Mouse (Mus musculus) myocyte (in vitro differentiated cells): ENCODE results near the gene Ciao2b. TPM values are rescaled to one million over a fixed set of nuclear protein-coding genes. Genes with fewer than 3 reads are reported as not detected.
"Not testable (repeated sequence)": the region's sequence is repeated elsewhere in the genome, so short reads cannot be mapped to it uniquely, and the experiment has no call there.

ENCODE experiments used
- H3K27me3 ChIP-seq: one replicate; pipeline ENCODE4 v1.6.1; 2011; ENCODE audit not compliant: control insufficient read depth, insufficient read depth, insufficient read length
- H3K36me3 ChIP-seq: one replicate; pipeline ENCODE4 v1.6.1; 2011; ENCODE audit not compliant: control insufficient read depth, insufficient read depth
- H3K4me2 ChIP-seq: one replicate; pipeline ENCODE4 v1.6.1; 2011; ENCODE audit warnings: low read depth, control low read depth
- H3K4me3 ChIP-seq: one replicate; pipeline ENCODE4 v1.5.1; 2011; ENCODE audit warnings: mild to moderate bottlenecking, control low read depth, moderate library complexity
- H3K79me2 ChIP-seq: one replicate; pipeline ENCODE4 v1.6.1; 2011; ENCODE audit not compliant: control insufficient read depth, insufficient read depth
- H3ac ChIP-seq: one replicate; pipeline ENCODE4 v1.6.1; 2011; ENCODE audit not compliant: control insufficient read depth, insufficient read length
- CEBPB ChIP-seq: IDR thresholded peaks from 2 replicates; pipeline ENCODE4 v1.6.1; 2011; ENCODE audit warnings: mild to moderate bottlenecking, moderate library complexity; ENCODE audit not compliant: poor library complexity, insufficient read depth, severe bottlenecking
- E2F4 ChIP-seq: IDR thresholded peaks from one replicate; pipeline ENCODE4 v1.6.1; 2011; ENCODE audit warnings: mild to moderate bottlenecking, control low read depth, moderate library complexity; ENCODE audit not compliant: insufficient read depth
- MAX ChIP-seq: IDR thresholded peaks from one replicate; pipeline ENCODE4 v1.6.1; 2011; ENCODE audit warnings: low read depth, mild to moderate bottlenecking, control low read depth
- MYOD1 ChIP-seq, 3 experiments: IDR thresholded peaks; one replicate each; pipeline ENCODE4 v1.6.1; 2011; ENCODE audit warnings: control low read depth in 2 of 3, low read depth in 2 of 3, mild to moderate bottlenecking in 2 of 3, moderate library complexity in 1 of 3; ENCODE audit not compliant: insufficient read length in 2 of 3, control insufficient read depth in 1 of 3
- MYOG ChIP-seq, 3 experiments: IDR thresholded peaks; one replicate each; pipeline ENCODE4 v1.6.1; 2011; ENCODE audit warnings: control low read depth in 2 of 3, low read depth in 2 of 3, mild to moderate bottlenecking in 2 of 3; ENCODE audit not compliant: insufficient read length in 2 of 3, control insufficient read depth in 1 of 3, insufficient read depth in 1 of 3
- POLR2A ChIP-seq: IDR thresholded peaks from one replicate; pipeline ENCODE4 v1.6.1; 2011; ENCODE audit warnings: low read depth, mild to moderate bottlenecking, control low read depth, moderate library complexity; ENCODE audit not compliant: insufficient read length
- POLR2AphosphoS2 ChIP-seq: IDR thresholded peaks from one replicate; pipeline ENCODE4 v1.6.1; 2011; ENCODE audit warnings: low read depth, control low read depth; ENCODE audit not compliant: insufficient read length
- REST ChIP-seq: IDR thresholded peaks from one replicate; pipeline ENCODE4 v1.6.1; 2011; ENCODE audit warnings: mild to moderate bottlenecking, control low read depth, moderate library complexity; ENCODE audit not compliant: insufficient read depth, insufficient read length
- SRF ChIP-seq: IDR thresholded peaks from one replicate; pipeline ENCODE4 v1.6.1; 2011; ENCODE audit warnings: low read depth; ENCODE audit not compliant: control insufficient read depth, insufficient read length
- TCF12 ChIP-seq: IDR thresholded peaks from one replicate; pipeline ENCODE4 v1.6.1; 2011; ENCODE audit warnings: mild to moderate bottlenecking, control low read depth; ENCODE audit not compliant: poor library complexity, insufficient read depth, severe bottlenecking
- TCF3 ChIP-seq: IDR thresholded peaks from one replicate; pipeline ENCODE4 v1.6.1; 2011; ENCODE audit warnings: low read depth, control low read depth; ENCODE audit not compliant: insufficient read length
- USF1 ChIP-seq: IDR thresholded peaks from one replicate; pipeline ENCODE4 v1.6.1; 2011; ENCODE audit warnings: low read depth, mild to moderate bottlenecking, control low read depth, moderate library complexity
- polyA plus RNA-seq: library from polyadenylated mRNA; unstranded; fragments of >200 nt; fragmentation: generic; extraction: Trizol; gene quantifications from one replicate; pipeline ENCODE4 v1.2.1, GENCODE M21; 2012; ENCODE audit warnings: missing spikeins

The Ciao2b gene
- polyA plus RNA-seq: 217 TPM

GRCm38 (mm10) chr8:104641426-104642323, at the start of gene Ciao2b:
Gene Ciao2b, minus strand, starts transcription at chr8:104641965.
- Histone ChIP-seq H3K79me2 (peaks cover 13% of the 10 kb centered on the region), H3ac (peak within 1 kb of the TSS; percentile 51), H3K4me3 (peak within 1 kb of the TSS; percentile 98), H3K36me3 (peaks cover 4% of the 10 kb centered on the region), H3K27me3 (no peaks in the 10 kb centered on the region), H3K4me2 (peak within 1 kb of the TSS; percentile 98)
- peak; percentile 80 for TF ChIP-seq POLR2A
- peak in 1 of 3 experiments; percentile 42 for TF ChIP-seq MYOG (IDR thresholded peaks at IDR 0.05; ENCODE audit: control insufficient read depth in 1 of 3, insufficient read depth in 1 of 3, insufficient read length in 2 of 3, low read depth in 2 of 3)
- peak; percentile 77 for TF ChIP-seq POLR2AphosphoS2
- TF ChIP-seq MYOD1 (IDR thresholded peaks at IDR 0.05; ENCODE audit: control insufficient read depth in 1 of 3, insufficient read length in 2 of 3, low read depth in 2 of 3): peak in 1 of 3 experiments; percentile 21
- TF ChIP-seq TCF3: no peak

- TF ChIP-seq E2F4 (no peak), CEBPB (no peak), MAX (no peak), USF1 (no peak), POLR2AphosphoS2 (no peak), TCF12 (no peak), TCF3 (no peak), REST (no peak), MYOG (IDR thresholded peaks at IDR 0.05; ENCODE audit: control insufficient read depth in 1 of 3, insufficient read depth in 1 of 3, insufficient read length in 2 of 3, low read depth in 2 of 3) (no peak), SRF (no peak), POLR2A (no peak), MYOD1 (IDR thresholded peaks at IDR 0.05; ENCODE audit: control insufficient read depth in 1 of 3, insufficient read length in 2 of 3, low read depth in 2 of 3) (no peak)
- H3ac ChIP-seq: no peak overlapping the region
- no peaks in the 10 kb centered on the region for H3K36me3 ChIP-seq
- no peak overlapping the region for H3K4me3 ChIP-seq
- no peak overlapping the region for H3K4me2 ChIP-seq
- H3K27me3 ChIP-seq: no peaks in the 10 kb centered on the region
- H3K79me2 ChIP-seq: no peaks in the 10 kb centered on the region
Observed at GRCm38 (mm10) chr8:104688433-104688832, 46.7 kb upstream of the Ciao2b start.

- TF ChIP-seq MYOG (IDR thresholded peaks at IDR 0.05; ENCODE audit: control insufficient read depth in 1 of 3, insufficient read depth in 1 of 3, insufficient read length in 2 of 3, low read depth in 2 of 3) (no peak), MAX (no peak), TCF3 (no peak), E2F4 (no peak), SRF (no peak), REST (no peak), POLR2AphosphoS2 (no peak), USF1 (no peak), MYOD1 (IDR thresholded peaks at IDR 0.05; ENCODE audit: control insufficient read depth in 1 of 3, insufficient read length in 2 of 3, low read depth in 2 of 3) (no peak), CEBPB (no peak), TCF12 (no peak), POLR2A (no peak)
Observed at GRCm38 (mm10) chr8:104655614-104656013, 13.8 kb upstream of the Ciao2b start.

GRCm38 (mm10) chr8:104654984-104655383, 13.2 kb upstream of the Ciao2b start:
- TF ChIP-seq MAX: no peak
- no peak for TF ChIP-seq USF1
- TF ChIP-seq TCF12: no peak
- no peak for TF ChIP-seq POLR2A
- no peak for TF ChIP-seq MYOG (IDR thresholded peaks at IDR 0.05; ENCODE audit: control insufficient read depth in 1 of 3, insufficient read depth in 1 of 3, insufficient read length in 2 of 3, low read depth in 2 of 3)
- TF ChIP-seq MYOD1 (IDR thresholded peaks at IDR 0.05; ENCODE audit: control insufficient read depth in 1 of 3, insufficient read length in 2 of 3, low read depth in 2 of 3): no peak
- TF ChIP-seq POLR2AphosphoS2: no peak
- no peak for TF ChIP-seq REST
- TF ChIP-seq CEBPB: no peak
- no peak for TF ChIP-seq TCF3
- TF ChIP-seq SRF: no peak
- no peak for TF ChIP-seq E2F4
- Histone ChIP-seq H3K27me3 (peaks cover 4% of the 10 kb centered on the region), H3K36me3 (no peaks in the 10 kb centered on the region), H3K79me2 (no peaks in the 10 kb centered on the region), H3K4me2 (no peak overlapping the region), H3ac (no peak overlapping the region), H3K4me3 (no peak overlapping the region)

More at GRCm38 (mm10) chr8:104655614-104656013, 13.8 kb upstream of the Ciao2b start:
- H3K79me2 ChIP-seq: no peaks in the 10 kb centered on the region
- H3ac ChIP-seq: no peak overlapping the region
- no peak overlapping the region for H3K4me3 ChIP-seq
- H3K27me3 ChIP-seq: peaks cover 4% of the 10 kb centered on the region
- H3K4me2 ChIP-seq: no peak overlapping the region
- H3K36me3 ChIP-seq: no peaks in the 10 kb centered on the region

GRCm38 (mm10) chr8:104644187-104644586, 2.4 kb upstream of the Ciao2b start:
- H3K27me3 ChIP-seq, H3K36me3 ChIP-seq, H3K4me3 ChIP-seq, H3K4me2 ChIP-seq, H3ac ChIP-seq: not testable (repeated sequence)
- H3K79me2 ChIP-seq: peaks cover 13% of the 10 kb centered on the region
